Mouse (Mus musculus) granulocyte monocyte progenitor cell, adult 5-6 weeks (primary cell): Measurements from ENCODE around the gene Arsb. TPM values are rescaled to one million over a fixed set of nuclear protein-coding genes. Genes with fewer than 3 reads are reported as not detected.

Experiments used
- ATAC-seq: replicated peaks from 2 replicates; pipeline ENCODE4 v1.8.0; 2016; ENCODE audit warnings: mild to moderate bottlenecking, moderate TSS enrichment, inconsistent platforms; ENCODE audit not compliant: poor library complexity, severe bottlenecking
- total RNA-seq, 2 experiments: library from RNA; stranded (forward) in 1 of 2; stranded (reverse) in 1 of 2; fragments of 200-712, 200-1000 nt in 1 of 2; fragments of >200 nt in 1 of 2; fragmentation: Nextera tagmentation in 1 of 2; gene quantifications; 2 replicates each; pipeline ENCODE4 v1.2.3; 2014 to 2017

The Arsb gene
- total RNA-seq (2014; fragmentation: Nextera tagmentation) (80.8 and 112 TPM in 2 replicates), total RNA-seq (2017) (32.4 and 40.6 TPM in 2 replicates)

DNA sequence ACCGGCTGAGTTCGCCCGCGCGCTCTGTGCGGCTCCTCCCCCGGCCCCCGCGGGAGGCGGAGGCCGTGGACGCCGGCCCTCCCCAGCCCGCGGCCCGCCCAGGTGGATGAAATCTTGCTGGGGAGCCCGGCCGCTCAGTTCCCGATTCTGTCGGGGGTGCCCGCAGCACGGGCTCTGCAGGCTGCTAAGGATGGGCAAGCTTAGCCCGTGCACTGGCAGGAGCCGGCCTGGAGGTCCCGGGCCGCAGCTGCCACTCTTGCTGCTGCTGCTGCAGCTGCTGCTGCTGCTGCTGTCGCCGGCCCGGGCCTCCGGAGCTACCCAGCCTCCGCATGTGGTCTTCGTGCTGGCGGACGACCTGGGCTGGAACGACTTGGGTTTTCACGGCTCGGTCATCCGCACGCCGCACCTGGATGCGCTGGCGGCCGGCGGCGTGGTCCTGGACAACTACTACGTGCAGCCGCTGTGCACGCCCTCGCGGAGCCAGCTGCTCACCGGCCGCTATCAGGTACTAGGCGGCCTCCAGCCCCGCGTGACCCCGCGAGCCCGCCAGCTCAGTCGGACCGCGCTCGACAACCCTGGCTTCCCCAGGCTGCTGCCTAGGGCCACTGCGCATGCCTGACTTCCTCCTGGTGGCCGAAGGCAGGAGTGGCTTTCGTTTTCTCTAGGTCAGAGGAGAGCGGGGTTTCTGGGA, at the start of gene Arsb:
Gene Arsb (plus strand): TSS at position 43 of the 691 bp plus-strand sequence.
- peak; percentile 65 for ATAC-seq

DNA sequence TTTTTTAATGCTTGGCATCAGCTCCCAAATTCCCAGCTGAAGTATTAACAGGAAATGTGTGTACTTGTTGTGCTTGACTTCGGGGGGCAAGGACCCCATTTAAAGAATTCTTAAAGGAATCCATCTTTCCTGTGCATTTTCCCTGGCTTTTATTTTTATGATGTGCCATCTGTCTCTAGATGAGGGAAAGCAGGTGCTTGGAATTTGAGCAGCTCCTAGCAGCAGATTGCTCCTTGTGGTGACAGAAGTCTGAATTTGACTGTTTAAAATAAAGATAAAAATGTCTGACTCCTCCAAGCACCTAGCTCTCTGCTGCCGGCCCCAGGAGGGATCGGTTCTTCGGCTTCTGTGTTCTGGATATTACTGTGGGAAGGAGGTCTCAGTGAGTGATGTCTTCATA, 49.5 kb upstream of the Arsb start:
- no peak for ATAC-seq

DNA sequence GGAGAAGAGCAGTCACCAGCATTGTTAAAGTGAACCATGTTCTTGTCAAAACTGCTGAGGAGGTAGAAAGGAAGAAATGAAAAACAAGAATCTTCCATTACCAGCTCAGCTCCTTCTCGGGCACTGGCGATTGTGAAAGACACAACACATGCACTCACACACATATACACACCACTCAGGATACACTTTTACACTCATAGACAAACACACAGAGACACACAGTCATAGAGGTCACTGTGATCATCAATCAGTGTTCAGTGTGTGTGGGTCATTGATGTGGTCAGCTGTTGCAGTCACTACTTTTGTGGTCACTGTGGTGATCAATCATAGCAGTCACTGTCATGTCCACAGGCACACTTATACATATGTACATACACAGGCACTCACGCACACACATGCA, 48.0 kb upstream of the Arsb start:
- ATAC-seq: no peak

DNA sequence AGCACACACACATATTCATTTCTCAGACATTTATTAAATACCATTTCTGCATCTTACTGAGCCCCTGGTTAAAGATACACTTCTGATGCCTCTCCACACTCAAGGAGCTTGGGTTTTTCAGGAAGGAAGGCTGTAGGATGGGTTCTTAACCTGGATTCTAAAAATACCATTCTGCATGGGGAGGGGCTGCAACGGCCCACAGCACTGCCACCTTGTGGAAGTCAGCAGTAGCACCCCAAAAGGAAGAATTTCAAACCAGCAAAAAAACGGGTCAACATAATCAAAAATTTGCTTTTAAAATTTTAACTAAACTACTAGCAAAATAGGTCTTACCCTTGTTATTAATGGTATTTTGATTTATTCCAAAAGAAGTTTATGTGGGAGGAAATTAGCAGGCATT, 47.2 kb upstream of the Arsb start:
- peak; percentile 79 for ATAC-seq

DNA sequence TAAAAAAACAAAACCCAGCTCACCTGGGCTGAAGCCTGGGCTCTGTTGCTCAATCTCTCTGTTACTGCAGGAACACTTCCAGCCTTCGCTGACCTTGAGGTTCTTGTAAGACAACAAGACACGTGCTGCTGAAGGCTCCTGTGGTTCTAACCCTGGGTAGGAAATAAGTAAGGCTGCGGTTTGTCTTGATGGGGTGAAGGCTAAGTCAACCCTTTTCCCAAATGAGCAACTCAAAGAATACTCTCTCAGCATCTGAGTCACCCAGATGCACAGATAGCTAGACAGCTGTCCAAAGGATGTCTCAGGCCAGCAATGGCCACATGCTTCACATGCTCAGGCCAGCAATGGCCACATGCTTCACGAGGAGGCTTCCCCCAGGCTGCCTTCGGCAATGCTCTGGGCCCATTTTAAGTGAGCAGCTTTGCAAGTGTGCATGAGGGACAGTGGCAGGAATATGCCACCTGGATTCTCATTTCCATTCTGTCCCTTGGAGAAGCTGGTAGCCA, 36.2 kb upstream of the Arsb start:
- ATAC-seq: no peak

DNA sequence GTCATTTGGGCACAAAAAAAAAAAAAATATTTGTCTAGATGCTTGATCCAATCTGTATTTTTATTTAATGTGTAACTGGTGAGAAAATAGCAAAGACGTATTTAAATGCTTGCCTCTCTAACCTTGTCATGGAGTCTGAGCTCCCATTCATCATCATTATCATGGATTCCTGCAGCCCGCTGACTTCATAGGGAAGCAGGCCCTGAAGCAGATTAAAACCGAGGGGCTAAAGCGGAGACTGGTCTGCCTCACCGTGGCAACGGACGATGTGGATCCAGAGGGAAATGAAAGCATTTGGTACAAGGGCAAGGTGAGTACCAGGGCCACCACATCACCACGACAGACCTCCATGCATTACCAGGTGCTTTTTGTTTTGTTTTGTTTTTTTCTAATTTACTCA, 27.3 kb upstream of the Arsb start:
- ATAC-seq: no peak

DNA sequence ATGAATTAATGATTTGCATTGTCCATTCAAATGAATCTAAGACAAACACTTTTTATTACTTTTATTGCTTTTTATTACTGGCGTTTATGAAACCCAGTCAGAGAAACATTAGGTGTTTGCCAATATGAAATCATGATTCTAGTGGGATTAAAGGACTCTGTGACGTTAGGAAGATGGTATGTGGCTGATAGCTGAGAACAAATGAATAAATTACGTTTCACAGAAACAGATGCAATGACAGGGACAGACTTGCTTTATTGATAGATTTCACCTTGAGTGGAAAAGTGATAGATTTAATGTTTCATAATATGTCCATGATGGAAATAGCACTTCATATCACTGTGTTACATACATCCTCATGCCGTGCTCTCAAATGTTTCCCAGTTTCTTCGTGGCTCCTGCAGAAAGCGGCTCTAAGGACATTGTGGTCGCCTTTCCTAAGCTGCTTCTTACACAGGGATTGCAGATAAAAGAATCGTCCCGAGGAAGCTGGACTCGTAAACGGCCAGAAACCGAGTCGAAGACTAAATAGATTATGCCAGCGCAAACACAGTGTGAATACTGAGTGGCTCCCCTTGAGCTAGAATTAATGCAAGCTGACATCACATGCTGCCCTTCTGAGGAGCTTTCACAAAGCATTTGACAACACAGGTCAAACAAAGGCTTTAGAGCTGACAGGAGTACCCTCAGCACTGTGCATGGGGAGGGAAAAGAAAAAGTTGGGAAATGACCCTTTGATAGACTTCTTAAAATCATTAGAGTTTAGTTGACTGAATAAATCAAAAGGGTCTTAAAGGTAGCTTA, 18.6 kb upstream of the Arsb start:
- ATAC-seq: no peak

DNA sequence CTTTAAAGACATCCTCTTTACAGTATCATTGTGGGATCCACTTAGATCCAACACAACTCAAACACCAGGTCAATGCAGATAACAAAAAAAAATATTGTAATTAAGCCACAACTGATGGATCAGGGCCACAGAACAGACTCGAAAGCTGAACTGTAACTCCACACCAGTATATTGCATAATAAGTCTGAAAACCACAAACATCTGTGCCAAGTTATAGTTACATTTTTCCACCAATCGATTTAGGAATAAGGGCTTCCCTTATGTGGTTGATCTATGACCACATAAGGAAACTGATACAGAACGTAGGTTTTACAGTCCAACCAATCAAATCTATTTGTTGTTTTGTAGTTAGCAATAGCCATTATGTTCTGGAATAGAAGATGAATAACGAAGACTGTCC, 16.3 kb upstream of the Arsb start:
- ATAC-seq: peak; percentile 97

DNA sequence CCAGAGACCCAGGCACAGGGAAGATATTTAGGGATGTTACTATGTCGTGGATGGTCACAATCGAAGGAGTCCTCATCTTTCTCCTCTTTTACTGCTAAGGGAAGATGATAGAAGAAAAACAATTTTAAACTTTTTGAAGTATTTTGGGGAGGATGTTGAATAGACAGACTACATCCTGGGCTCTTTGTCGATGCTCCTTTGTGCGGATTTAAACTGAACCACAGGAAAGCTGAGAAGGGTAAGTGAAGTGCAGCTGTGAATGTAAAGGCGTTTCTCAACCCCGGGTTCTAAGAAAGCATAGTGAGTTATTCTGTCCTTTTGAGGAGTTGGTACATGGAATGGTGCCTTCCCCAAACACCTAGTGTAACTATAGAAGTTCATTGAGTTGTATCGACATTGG, 14.8 kb upstream of the Arsb start:
- no peak for ATAC-seq

DNA sequence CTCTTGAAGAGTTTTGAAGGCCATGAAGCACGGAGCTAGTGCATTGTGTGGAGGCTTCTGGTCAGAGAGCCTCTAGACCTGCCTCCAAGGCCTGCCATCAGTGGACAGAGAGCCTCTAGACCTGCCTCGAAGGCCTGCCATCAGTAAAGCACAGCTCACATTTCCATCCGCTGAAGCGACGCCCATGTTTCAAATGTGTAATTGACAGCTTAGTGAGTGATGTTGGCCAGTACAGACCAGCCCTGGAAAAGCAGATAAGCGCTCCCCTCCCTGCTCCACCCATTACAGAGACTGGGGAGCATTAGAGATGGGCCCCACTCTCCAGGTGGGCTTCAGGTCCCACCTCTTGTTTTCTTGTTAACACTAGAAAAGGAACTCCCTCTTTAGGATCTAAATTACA, 13.9 kb upstream of the Arsb start:
- ATAC-seq: no peak

DNA sequence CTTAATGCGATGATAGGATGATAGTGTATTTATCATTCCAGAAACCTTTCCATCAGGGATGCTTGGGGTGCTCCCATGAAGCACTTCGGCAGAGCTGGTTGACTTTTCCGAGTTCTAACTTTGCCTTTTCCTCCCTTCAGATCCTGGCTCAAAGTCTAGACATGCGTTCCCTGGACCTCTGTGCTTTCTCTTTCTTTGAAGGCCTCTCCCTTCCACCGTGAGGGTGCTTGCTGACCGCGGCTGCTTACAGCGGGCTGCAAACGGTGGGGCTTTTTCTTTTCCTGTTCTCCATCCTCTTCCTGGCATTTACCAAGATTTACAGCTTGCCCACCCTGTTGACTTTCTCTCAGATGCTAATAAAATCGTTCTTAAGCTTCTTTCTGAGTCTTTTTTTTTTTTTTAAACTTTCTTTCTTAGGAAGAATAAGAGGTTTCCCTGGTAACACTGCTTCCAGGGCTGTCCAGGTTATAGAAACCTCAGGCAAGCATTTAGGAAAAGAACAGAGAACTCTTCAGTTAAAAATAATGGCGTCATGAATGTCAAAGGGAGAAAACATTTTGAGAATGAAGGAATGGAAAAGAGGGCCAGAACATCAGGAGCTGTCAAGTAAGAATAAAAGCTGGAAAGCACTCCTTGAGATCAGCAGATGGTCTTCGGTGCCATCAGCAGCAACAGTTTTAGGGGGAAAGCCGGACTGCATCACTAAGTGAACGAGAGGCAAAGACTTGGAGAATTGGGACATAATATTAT, 13.1 kb upstream of the Arsb start:
- no peak for ATAC-seq

DNA sequence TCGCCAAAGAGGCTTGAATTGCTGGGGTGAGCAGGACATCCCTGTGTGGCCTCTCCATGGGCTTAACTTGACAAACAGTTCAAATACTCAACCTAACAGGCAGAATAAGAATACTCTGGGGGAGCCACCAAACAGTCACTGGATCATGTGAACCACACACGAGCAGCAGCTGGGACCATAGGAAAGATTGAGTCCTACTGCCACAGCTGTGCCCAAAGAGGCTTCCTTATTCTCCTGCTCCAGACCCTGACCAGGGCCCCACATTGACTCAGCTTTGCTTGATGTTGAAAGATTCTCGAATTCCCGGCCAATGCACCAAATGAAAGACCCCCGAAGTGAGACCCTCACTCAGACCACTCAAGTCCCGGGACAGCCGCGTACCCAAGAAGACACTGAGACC, 9.6 kb upstream of the Arsb start:
- no peak for ATAC-seq

DNA sequence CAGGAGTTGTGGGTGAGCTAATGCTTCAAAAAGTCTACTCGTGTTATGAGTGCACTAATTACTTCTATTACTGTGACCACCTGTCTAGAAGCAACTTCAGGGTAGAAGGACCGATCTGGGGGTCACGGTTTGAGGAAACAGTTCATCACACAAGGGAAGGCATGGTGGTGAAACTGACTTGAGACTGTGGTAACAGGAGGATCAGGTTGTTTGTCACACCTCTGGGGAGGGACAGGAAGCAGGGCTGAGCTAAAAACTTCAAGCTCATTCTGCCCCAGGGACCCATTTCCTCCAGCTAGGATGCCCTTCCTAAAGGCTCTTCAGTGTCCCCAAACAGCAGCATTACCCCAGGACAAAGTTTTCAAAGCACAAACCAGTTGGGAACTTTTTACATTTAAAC, 8.6 kb upstream of the Arsb start:
- peak; percentile 44 for ATAC-seq

DNA sequence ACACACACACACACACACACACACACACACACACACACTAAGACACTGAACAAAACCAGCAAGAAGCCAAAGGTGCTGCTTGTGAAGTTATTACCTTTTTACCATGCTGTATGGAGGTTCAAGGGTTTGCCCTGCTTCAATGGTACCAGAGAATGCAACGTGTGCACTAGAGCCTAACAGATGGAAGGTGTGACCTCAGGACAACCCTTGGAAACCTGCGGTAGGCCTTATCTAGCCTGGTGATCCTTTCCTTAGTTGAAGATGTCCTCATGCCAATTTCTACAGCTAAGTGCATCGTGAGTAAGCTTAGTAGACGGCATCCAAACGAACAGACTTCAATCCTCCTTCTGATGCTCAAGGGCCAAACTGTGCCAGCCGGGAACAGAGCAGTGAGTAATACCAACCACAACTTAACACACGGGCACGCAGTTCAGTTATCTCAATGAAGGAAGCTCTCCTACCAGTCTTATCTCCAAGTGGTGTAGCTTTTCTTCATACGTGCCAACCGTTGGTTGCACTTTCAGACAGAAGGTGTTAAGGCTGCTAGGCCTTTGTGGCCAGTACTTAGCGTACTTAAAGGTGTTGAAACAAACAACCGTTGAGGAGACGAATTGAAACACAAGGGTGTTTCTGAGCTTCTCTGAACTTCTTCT, 7.0 kb upstream of the Arsb start:
- ATAC-seq: peak; percentile 25; the same call in 1 of the 2 replicates

DNA sequence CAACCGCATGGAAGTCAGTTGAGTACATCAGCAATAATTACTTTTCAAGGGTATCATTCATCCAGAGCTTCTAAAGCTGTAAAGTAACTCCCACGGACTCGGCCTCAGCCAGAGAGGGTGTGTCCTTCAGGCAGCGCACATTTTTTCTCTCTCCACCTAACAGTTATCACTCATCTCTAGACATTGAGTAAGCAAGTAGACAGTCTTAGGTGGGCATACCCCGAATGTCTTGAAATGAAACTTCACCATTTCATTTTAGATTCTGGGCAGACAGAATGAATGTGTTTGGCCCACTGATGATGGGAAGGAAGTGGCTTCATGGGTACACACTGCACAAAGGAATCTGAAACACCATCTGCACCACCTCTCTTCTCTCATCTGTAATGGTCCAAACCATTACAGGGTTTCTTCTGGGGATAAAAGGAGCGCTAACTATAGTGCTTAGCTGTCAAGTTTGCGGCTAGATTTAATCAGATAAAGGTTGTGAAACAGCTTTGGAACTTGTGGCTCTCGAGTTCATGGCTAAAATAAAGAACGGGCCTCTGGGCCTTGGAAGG, 321 bp upstream of the Arsb start:
- peak; percentile 47 for ATAC-seq

DNA sequence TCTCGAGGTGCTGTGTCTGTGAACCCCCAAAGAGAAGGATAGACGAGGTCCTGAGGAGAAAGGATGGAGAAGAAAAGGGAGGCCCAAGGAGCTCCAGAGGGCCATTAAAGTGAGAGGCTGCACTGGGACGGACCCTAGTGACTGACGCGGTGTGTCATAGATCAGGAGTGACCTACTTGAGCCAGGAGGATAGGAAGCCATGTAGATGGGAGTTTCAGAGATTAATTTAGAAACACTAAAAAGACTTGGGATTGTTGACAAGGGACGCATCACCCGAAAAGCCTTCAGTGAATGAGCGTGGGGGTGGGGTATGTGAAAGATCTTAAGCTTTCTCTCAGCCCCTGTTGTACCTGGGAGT, 828 bp downstream of the Arsb start:
- ATAC-seq: no peak

DNA sequence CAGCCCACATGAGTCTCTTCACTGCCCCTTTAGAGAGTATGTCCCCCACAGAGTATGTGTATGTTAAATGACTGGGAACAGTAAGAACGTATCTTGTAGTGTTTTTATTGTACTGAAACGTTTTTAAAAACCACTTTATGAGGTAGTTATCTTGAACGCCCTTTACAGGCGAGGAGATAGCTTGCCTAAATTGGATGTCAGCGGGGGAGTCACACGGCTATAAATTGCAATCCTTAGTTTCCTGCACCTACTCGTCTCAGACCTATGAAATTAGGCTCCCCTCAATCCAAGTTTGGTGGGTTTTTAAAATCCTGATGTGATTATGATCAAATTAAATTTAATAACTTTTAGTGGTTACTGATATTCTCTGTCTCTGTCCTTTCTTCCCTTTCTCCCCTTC, 1.4 kb downstream of the Arsb start:
- no peak for ATAC-seq

DNA sequence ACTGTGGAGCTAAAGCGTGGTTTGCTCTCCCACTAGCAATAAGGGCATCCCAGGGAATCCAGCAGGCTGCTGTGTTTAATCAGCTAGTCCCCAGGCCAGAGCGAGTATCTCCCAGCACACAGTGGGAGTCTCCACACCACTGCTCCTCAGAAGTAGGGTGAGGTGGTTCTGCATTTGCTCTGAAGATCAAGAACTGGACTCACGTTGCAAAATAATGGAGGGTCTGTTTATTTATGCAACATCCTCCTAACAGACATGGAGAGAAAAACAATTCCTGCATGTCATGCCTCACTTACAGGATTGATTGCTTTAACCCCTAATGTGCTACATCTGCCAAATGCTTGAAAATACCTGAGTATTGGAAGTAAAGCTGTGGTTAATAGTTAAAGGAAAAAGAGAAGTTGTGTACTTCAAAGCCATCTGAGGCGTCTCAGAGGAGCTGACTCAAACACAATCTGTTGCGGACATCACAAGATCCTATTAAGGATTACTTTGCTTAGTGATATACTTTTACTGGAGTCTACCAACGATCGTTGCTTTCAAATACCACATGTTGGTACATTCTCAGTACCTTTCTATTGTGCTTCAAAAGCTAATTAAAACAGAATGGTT, 2.4 kb downstream of the Arsb start:
- peak; percentile 68 for ATAC-seq

DNA sequence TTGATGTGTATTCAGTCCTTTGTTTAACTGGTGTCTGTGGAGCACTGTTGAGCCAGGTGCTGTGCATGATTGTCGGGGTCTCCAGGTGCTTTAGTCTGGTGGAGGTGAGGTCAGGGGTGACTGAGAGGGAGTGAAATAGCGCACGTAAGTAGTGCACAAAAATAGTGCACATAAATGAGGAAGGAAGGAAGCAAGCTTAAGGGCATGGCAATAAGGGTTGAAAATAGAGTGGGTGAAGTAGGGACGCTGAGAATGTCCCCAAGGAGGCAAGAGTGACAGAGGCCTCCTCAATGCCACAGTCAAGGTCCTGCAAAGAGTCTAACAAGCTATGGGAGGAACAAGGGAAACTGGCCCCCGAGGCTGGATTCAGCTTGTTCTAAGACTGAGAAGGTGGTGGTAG, 11.4 kb downstream of the Arsb start:
- peak; percentile 67 for ATAC-seq

DNA sequence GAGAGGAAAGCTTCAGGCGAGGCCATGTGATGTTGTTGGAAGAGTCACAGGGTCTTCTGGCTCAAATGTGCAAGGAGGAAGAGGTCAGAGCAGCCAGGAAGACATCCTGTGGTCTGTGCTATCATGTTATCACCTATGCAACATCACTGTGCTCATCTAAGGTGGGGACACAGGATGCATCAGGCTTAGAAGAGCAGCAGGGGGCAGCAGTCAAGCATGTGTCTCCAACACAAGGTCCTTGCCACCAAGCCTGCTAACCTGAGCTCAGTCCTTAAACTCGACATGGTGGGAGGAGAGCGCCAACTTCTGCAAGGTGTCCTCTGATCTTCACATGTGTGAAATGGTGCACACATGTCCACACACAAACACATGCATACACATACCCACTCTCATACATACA, 13.9 kb downstream of the Arsb start:
- peak; percentile 54 for ATAC-seq
